Mouse (Mus musculus): Measurements from ENCODE around the gene Emp1. TPM values are rescaled to one million over a fixed set of nuclear protein-coding genes. Genes with fewer than 3 reads are reported as not detected.

Emp1 gene
- polyA plus RNA-seq, 1 experiment from 2014 or later = 12.3 TPM

GRCm38 (mm10) chr6:135390398-135390797, 28.1 kb downstream of the Emp1 start:
- Histone ChIP-seq H3K4me1 (no peaks in the 10 kb centered on the region), H3K4me2 (replicated peaks) (no peak overlapping the region), H3K9ac (no peak overlapping the region), H3K27ac (no peak overlapping the region), H3K27me3 (replicated peaks) (no peaks in the 10 kb centered on the region), H3K4me3 (no peak overlapping the region), H3K36me3 (no peaks in the 10 kb centered on the region), H3K9me3 (no peaks in the 10 kb centered on the region)
- ATAC-seq (ENCODE audit: low FRiP score, low read depth) = no peak
- 79% methylated on average over 3 of the region's 3 CpGs for WGBS

GRCm38 (mm10) chr6:135395375-135395774, 33.0 kb downstream of the Emp1 start:
- H3K9ac ChIP-seq = no peak overlapping the region

GRCm38 (mm10) chr6:135397089-135397488, 34.7 kb downstream of the Emp1 start:
- 81% methylated on average over 4 of the region's 4 CpGs for WGBS

More at GRCm38 (mm10) chr6:135395375-135395774, 33.0 kb downstream of the Emp1 start:
- no peak for ATAC-seq (ENCODE audit: low FRiP score, low read depth)
- no peaks in the 10 kb centered on the region for H3K36me3 ChIP-seq
- H3K27me3 ChIP-seq (replicated peaks) = no peaks in the 10 kb centered on the region
- no peak overlapping the region for H3K4me2 ChIP-seq (replicated peaks)
- H3K4me1 ChIP-seq = no peaks in the 10 kb centered on the region
- H3K4me3 ChIP-seq = no peak overlapping the region
- no peak overlapping the region for H3K27ac ChIP-seq
- H3K9me3 ChIP-seq = no peaks in the 10 kb centered on the region
- 85% methylated on average over 8 of the region's 8 CpGs for WGBS

GRCm38 (mm10) chr6:135397788-135398187, 35.4 kb downstream of the Emp1 start:
- H3K9ac ChIP-seq = no peak overlapping the region
- H3K9me3 ChIP-seq = no peaks in the 10 kb centered on the region
- 93% methylated on average over 8 of the region's 8 CpGs for WGBS
- H3K4me3 ChIP-seq = no peak overlapping the region
- H3K4me1 ChIP-seq = no peaks in the 10 kb centered on the region
- H3K4me2 ChIP-seq (replicated peaks) = no peak overlapping the region
- H3K36me3 ChIP-seq = no peaks in the 10 kb centered on the region
- H3K27ac ChIP-seq = no peak overlapping the region
- H3K27me3 ChIP-seq (replicated peaks) = no peaks in the 10 kb centered on the region
- no peak for ATAC-seq (ENCODE audit: low FRiP score, low read depth)

More at GRCm38 (mm10) chr6:135397089-135397488, 34.7 kb downstream of the Emp1 start:
- no peaks in the 10 kb centered on the region for H3K27me3 ChIP-seq (replicated peaks)
- no peak for ATAC-seq (ENCODE audit: low FRiP score, low read depth)
- no peak overlapping the region for H3K4me3 ChIP-seq
- no peak overlapping the region for H3K4me2 ChIP-seq (replicated peaks)
- no peak overlapping the region for H3K27ac ChIP-seq
- no peaks in the 10 kb centered on the region for H3K36me3 ChIP-seq
- H3K4me1 ChIP-seq = no peaks in the 10 kb centered on the region
- no peaks in the 10 kb centered on the region for H3K9me3 ChIP-seq
- no peak overlapping the region for H3K9ac ChIP-seq

GRCm38 (mm10) chr6:135398801-135399200, 36.5 kb downstream of the Emp1 start:
- Histone ChIP-seq H3K4me1 (no peaks in the 10 kb centered on the region), H3K27ac (no peak overlapping the region), H3K9ac (no peak overlapping the region), H3K4me3 (no peak overlapping the region), H3K9me3 (no peaks in the 10 kb centered on the region), H3K27me3 (replicated peaks) (no peaks in the 10 kb centered on the region), H3K4me2 (replicated peaks) (no peak overlapping the region), H3K36me3 (no peaks in the 10 kb centered on the region)
- 73% methylated on average over 5 of the region's 5 CpGs for WGBS
- no peak for ATAC-seq (ENCODE audit: low FRiP score, low read depth)

- 0 out of 2 replicates have a peak, but pooled peaks have one; percentile 44 for ATAC-seq (ENCODE audit: low FRiP score, low read depth)
- Histone ChIP-seq H3K4me2 (replicated peaks) (no peak overlapping the region), H3K9me3 (no peaks in the 10 kb centered on the region), H3K4me3 (no peak overlapping the region), H3K36me3 (no peaks in the 10 kb centered on the region), H3K4me1 (no peaks in the 10 kb centered on the region), H3K27ac (no peak overlapping the region), H3K9ac (no peak overlapping the region), H3K27me3 (replicated peaks) (no peaks in the 10 kb centered on the region)
- WGBS = 42% methylated on average over 3 of the region's 3 CpGs
Observed at GRCm38 (mm10) chr6:135400306-135400705, 38.0 kb downstream of the Emp1 start.

- Histone ChIP-seq H3K27me3 (replicated peaks) (no peaks in the 10 kb centered on the region), H3K36me3 (no peaks in the 10 kb centered on the region), H3K27ac (no peak overlapping the region), H3K4me3 (no peak overlapping the region), H3K4me2 (replicated peaks) (no peak overlapping the region), H3K9me3 (no peaks in the 10 kb centered on the region), H3K4me1 (no peaks in the 10 kb centered on the region), H3K9ac (no peak overlapping the region)
- ATAC-seq (ENCODE audit: low FRiP score, low read depth) = no peak
- 90% methylated on average over 11 of the region's 11 CpGs for WGBS
Observed at GRCm38 (mm10) chr6:135405093-135405492, 42.7 kb downstream of the Emp1 start.

GRCm38 (mm10) chr6:135407323-135407722, 45.0 kb downstream of the Emp1 start:
- no peak overlapping the region for H3K27ac ChIP-seq
- no peaks in the 10 kb centered on the region for H3K4me1 ChIP-seq
- H3K4me2 ChIP-seq (replicated peaks) = no peak overlapping the region
- 71% methylated on average over 4 of the region's 4 CpGs for WGBS
- no peak overlapping the region for H3K9ac ChIP-seq
- H3K4me3 ChIP-seq = no peak overlapping the region
- H3K36me3 ChIP-seq = no peaks in the 10 kb centered on the region
- H3K9me3 ChIP-seq = peaks cover 6% of the 10 kb centered on the region; the same call in 1 of the 2 replicates
- ATAC-seq (ENCODE audit: low FRiP score, low read depth) = no peak
- H3K27me3 ChIP-seq (replicated peaks) = no peaks in the 10 kb centered on the region

- Histone ChIP-seq H3K4me3 (no peak overlapping the region), H3K9me3 (peaks cover 6% of the 10 kb centered on the region; the same call in 1 of the 2 replicates), H3K4me2 (replicated peaks) (no peak overlapping the region), H3K27me3 (replicated peaks) (no peaks in the 10 kb centered on the region), H3K4me1 (no peaks in the 10 kb centered on the region), H3K9ac (no peak overlapping the region), H3K27ac (no peak overlapping the region), H3K36me3 (no peaks in the 10 kb centered on the region)
- ATAC-seq (ENCODE audit: low FRiP score, low read depth) = no peak
- 85% methylated on average over 10 of the region's 10 CpGs for WGBS
Observed at GRCm38 (mm10) chr6:135411712-135412319, 49.5 kb downstream of the Emp1 start.

- Histone ChIP-seq H3K9me3 (peaks cover 6% of the 10 kb centered on the region; the same call in 1 of the 2 replicates), H3K4me3 (no peak overlapping the region), H3K27ac (no peak overlapping the region), H3K36me3 (no peaks in the 10 kb centered on the region), H3K9ac (no peak overlapping the region), H3K4me1 (no peaks in the 10 kb centered on the region), H3K4me2 (replicated peaks) (no peak overlapping the region), H3K27me3 (replicated peaks) (no peaks in the 10 kb centered on the region)
- WGBS = 84% methylated on average over 6 of the region's 6 CpGs
- no peak for ATAC-seq (ENCODE audit: low FRiP score, low read depth)
Observed at GRCm38 (mm10) chr6:135412649-135413048, 50.3 kb downstream of the Emp1 start.

- Histone ChIP-seq H3K36me3 (no peaks in the 10 kb centered on the region), H3K4me2 (replicated peaks) (no peak overlapping the region), H3K9ac (no peak overlapping the region), H3K27me3 (replicated peaks) (no peaks in the 10 kb centered on the region), H3K4me1 (no peaks in the 10 kb centered on the region), H3K9me3 (no peaks in the 10 kb centered on the region), H3K4me3 (no peak overlapping the region), H3K27ac (no peak overlapping the region)
- 34% methylated on average over 5 of the region's 5 CpGs for WGBS
- no peak for ATAC-seq (ENCODE audit: low FRiP score, low read depth)
Observed at GRCm38 (mm10) chr6:135417459-135417858, 55.1 kb downstream of the Emp1 start.

- Histone ChIP-seq H3K9ac (no peak overlapping the region), H3K9me3 (no peaks in the 10 kb centered on the region), H3K4me3 (no peak overlapping the region), H3K36me3 (no peaks in the 10 kb centered on the region), H3K4me1 (no peaks in the 10 kb centered on the region), H3K4me2 (replicated peaks) (no peak overlapping the region), H3K27me3 (replicated peaks) (no peaks in the 10 kb centered on the region), H3K27ac (no peak overlapping the region)
- WGBS = 85% methylated on average over 8 of the region's 8 CpGs
- ATAC-seq (ENCODE audit: low FRiP score, low read depth) = no peak
Observed at GRCm38 (mm10) chr6:135418223-135418824, 56.0 kb downstream of the Emp1 start.

GRCm38 (mm10) chr6:135428246-135428645, 65.9 kb downstream of the Emp1 start:
- H3K9ac ChIP-seq = no peak overlapping the region
- H3K27ac ChIP-seq = no peak overlapping the region
- no peaks in the 10 kb centered on the region for H3K27me3 ChIP-seq (replicated peaks)
- 80% methylated on average over 2 of the region's 2 CpGs for WGBS
- H3K4me1 ChIP-seq = no peaks in the 10 kb centered on the region
- H3K4me3 ChIP-seq = no peak overlapping the region
- H3K36me3 ChIP-seq = no peaks in the 10 kb centered on the region
- no peak overlapping the region for H3K4me2 ChIP-seq (replicated peaks)
- no peak for ATAC-seq (ENCODE audit: low FRiP score, low read depth)
- H3K9me3 ChIP-seq = no peaks in the 10 kb centered on the region

All from neural tube, embryonic 12.5 days (tissue).